Comparison of ENCODE assay signal across 8 mouse cellular contexts in the genomic region with DNA sequence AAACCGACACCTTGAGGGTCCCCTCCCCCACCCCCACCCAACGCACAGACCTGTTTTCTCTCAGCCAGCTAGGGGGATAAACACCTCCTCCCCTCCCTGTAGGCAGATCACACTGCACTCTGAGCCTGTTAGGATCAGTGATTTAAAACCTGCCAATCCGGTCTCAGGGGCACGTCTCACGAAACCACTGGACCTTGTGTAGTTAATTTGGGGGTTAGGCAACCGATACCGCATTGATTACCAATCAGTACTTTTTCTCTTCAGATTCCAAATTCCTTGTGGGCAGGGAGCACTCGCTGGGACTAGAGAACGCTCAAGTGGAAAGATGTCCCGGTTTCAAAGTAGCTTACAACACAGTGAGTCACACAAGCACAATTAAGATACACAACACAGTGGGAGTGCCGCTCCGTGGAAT.
DNase-seq lines count a peak whose midpoint lies in the region; ATAC-seq and TF ChIP-seq lines count a peak whose summit lies in the region.

No protein-coding gene starts in this region.

- peak overlapping the region; percentile 94 for H3K4me2 ChIP-seq in kidney, embryonic 16.5 days (replicated peaks; ENCODE audit: low read depth, low read length)
- peak overlapping the region; percentile 66 for H3K4me2 ChIP-seq in hindbrain, embryonic 15.5 days
- peak overlapping the region; percentile 90 for H3K4me2 ChIP-seq in midbrain, postnatal 0 days (ENCODE audit: low read depth, low read length, poor library complexity, severe bottlenecking)

- TF ChIP-seq CTCF in midbrain, postnatal 0 days (IDR thresholded peaks at IDR 0.05): no peak

- peaks cover 24% of the 10 kb centered on the region for H3K4me1 ChIP-seq in kidney, embryonic 16.5 days (ENCODE audit: insufficient read depth, low read length)
- H3K4me1 ChIP-seq in brown adipose tissue, adult 24 weeks (ENCODE audit: control insufficient read depth, insufficient read depth, insufficient read length, low read length): peaks cover 6% of the 10 kb centered on the region; the same call in 1 of the 2 replicates
- peaks cover 28% of the 10 kb centered on the region for H3K4me1 ChIP-seq in hindbrain, embryonic 15.5 days (replicated peaks)
- H3K4me1 ChIP-seq in midbrain, postnatal 0 days (ENCODE audit: insufficient read depth, low read length): no peaks in the 10 kb centered on the region

- no peak overlapping the region for H3K27ac ChIP-seq in kidney, embryonic 16.5 days (ENCODE audit: low read length)
- peak overlapping the region; percentile 81 for H3K27ac ChIP-seq in brown adipose tissue, adult 24 weeks (replicated peaks; ENCODE audit: low read depth, low read length)
- H3K27ac ChIP-seq in hindbrain, embryonic 15.5 days (replicated peaks): peak overlapping the region; percentile 76; the same call in 1 of the 2 replicates
- H3K27ac ChIP-seq in midbrain, postnatal 0 days (ENCODE audit: low read depth, low read length): peak overlapping the region; percentile 75; the same call in 1 of the 2 replicates

- no peaks in the 10 kb centered on the region for H3K36me3 ChIP-seq in kidney, embryonic 16.5 days (ENCODE audit: insufficient read depth, low read length)
- no peaks in the 10 kb centered on the region for H3K36me3 ChIP-seq in hindbrain, embryonic 15.5 days
- no peaks in the 10 kb centered on the region for H3K36me3 ChIP-seq in midbrain, postnatal 0 days (ENCODE audit: insufficient read depth, low read length)

- peak overlapping the region; percentile 80 for H3K4me3 ChIP-seq in kidney, embryonic 16.5 days (ENCODE audit: low read length)
- peak overlapping the region; percentile 94 for H3K4me3 ChIP-seq in brown adipose tissue, adult 24 weeks (ENCODE audit: insufficient read depth, low read depth, low read length)
- peak overlapping the region; percentile 70 for H3K4me3 ChIP-seq in hindbrain, embryonic 15.5 days
- H3K4me3 ChIP-seq in midbrain, postnatal 0 days (ENCODE audit: low read depth, low read length): peak overlapping the region; percentile 78

- peaks cover 17% of the 10 kb centered on the region for H3K27me3 ChIP-seq in kidney, embryonic 16.5 days (ENCODE audit: insufficient read depth, low read length)
- peaks cover 5% of the 10 kb centered on the region; the same call in 1 of the 2 replicates for H3K27me3 ChIP-seq in hindbrain, embryonic 15.5 days
- H3K27me3 ChIP-seq in midbrain, postnatal 0 days (ENCODE audit: insufficient read depth, low read length): no peaks in the 10 kb centered on the region

- H3K9me3 ChIP-seq in kidney, embryonic 16.5 days (ENCODE audit: low read length): no peaks in the 10 kb centered on the region
- no peaks in the 10 kb centered on the region for H3K9me3 ChIP-seq in hindbrain, embryonic 15.5 days
- no peaks in the 10 kb centered on the region for H3K9me3 ChIP-seq in midbrain, postnatal 0 days (ENCODE audit: low read length)

- H3K9ac ChIP-seq in kidney, embryonic 16.5 days (replicated peaks; ENCODE audit: low read length): peak overlapping the region; percentile 88
- no peak overlapping the region for H3K9ac ChIP-seq in hindbrain, embryonic 15.5 days
- no peak overlapping the region for H3K9ac ChIP-seq in midbrain, postnatal 0 days (replicated peaks; ENCODE audit: low read length, poor library complexity, severe bottlenecking)

- no peak for DNase-seq in kidney, postnatal 14 days
- no peak for DNase-seq in midbrain, postnatal 0 days (ENCODE audit: low spot score)
- DNase-seq in cerebellum, postnatal 10 days: no peak
- DNase-seq in natural killer cell, adult 2 months (ENCODE audit: low spot score in 2 of 2): no peak
- no peak for DNase-seq in ovary, postnatal 14 days (ENCODE audit: low spot score)

- WGBS in kidney, embryonic 16.5 days: 1% methylated on average over 12 of the region's 12 CpGs
- WGBS in hindbrain, embryonic 15.5 days: 2% methylated on average over 12 of the region's 12 CpGs
- WGBS in midbrain, postnatal 0 days: under 1% methylated on average over 12 of the region's 12 CpGs

- peak; percentile 27; the same call in 1 of the 2 replicates for ATAC-seq in kidney, embryonic 16.5 days (ENCODE audit: low FRiP score, low TSS enrichment)
- peak; percentile 21 for ATAC-seq in hindbrain, embryonic 15.5 days (ENCODE audit: low FRiP score, low read depth)
- no peak for ATAC-seq in midbrain, postnatal 0 days (ENCODE audit: low FRiP score)
